Mouse (Mus musculus) heart, postnatal 0 days (tissue): ENCODE results near the gene Gm11563. TPM values are rescaled to one million over a fixed set of nuclear protein-coding genes. Genes with fewer than 3 reads are reported as not detected.
"Not testable (repeated sequence)": the region's sequence is repeated elsewhere in the genome, so short reads cannot be mapped to it uniquely, and the experiment has no call there.

Experiments
- ATAC-seq: fragments of 200-750 bp; cut with Nextera tagmentation; 2 replicates; pipeline ENCODE4 v1.8.0; 2017; ENCODE audit warnings: low read depth, moderate number of reproducible peaks, moderate library complexity; ENCODE audit not compliant: insufficient read depth
- DNase-seq: peaks from one replicate; pipeline ENCODE4 v3.0.0-alpha.2; 2016; ENCODE audit warnings: low spot score
- H3K27ac ChIP-seq: fragments of 300-500 bp; sonication (generic); 2 replicates; pipeline ENCODE4 v1.5.1; 2014; ENCODE audit warnings: low read depth, mild to moderate bottlenecking
- H3K27me3 ChIP-seq: fragments of 300-500 bp; sonication (generic); 2 replicates; pipeline ENCODE4 v1.6.1; 2014; ENCODE audit warnings: low read length, mixed read lengths; ENCODE audit not compliant: control insufficient read depth, insufficient read depth
- H3K36me3 ChIP-seq: fragments of 300-500 bp; sonication (generic); replicated peaks from 2 replicates; pipeline ENCODE4 v1.6.1; 2014; ENCODE audit warnings: low read length, mixed read lengths; ENCODE audit not compliant: control insufficient read depth, insufficient read depth
- H3K4me1 ChIP-seq: fragments of 300-500 bp; sonication (generic); 2 replicates; pipeline ENCODE4 v1.6.1; 2014; ENCODE audit warnings: antibody characterized with exemption; ENCODE audit not compliant: control insufficient read depth, insufficient read depth
- H3K4me2 ChIP-seq: fragments of 300-500 bp; sonication (generic); 2 replicates; pipeline ENCODE4 v1.6.1; 2014; ENCODE audit warnings: low read depth, mild to moderate bottlenecking, low read length, moderate library complexity
- H3K4me3 ChIP-seq: fragments of 300-500 bp; sonication (generic); 2 replicates; pipeline ENCODE4 v1.5.1; 2014; ENCODE audit warnings: low read depth, low read length
- H3K9ac ChIP-seq: fragments of 300-500 bp; sonication (generic); replicated peaks from 2 replicates; pipeline ENCODE4 v1.6.1; 2014; ENCODE audit warnings: low read depth, low read length, mixed read lengths
- H3K9me3 ChIP-seq: fragments of 300-500 bp; sonication (generic); replicated peaks from 2 replicates; pipeline ENCODE4 v1.6.1; 2016; ENCODE audit warnings: low read length; ENCODE audit not compliant: control insufficient read depth
- CTCF ChIP-seq: IDR thresholded peaks from 2 replicates; pipeline ENCODE4 v1.5.1; 2016; ENCODE audit warnings: antibody characterized with exemption, control low read depth, low read depth
- EP300 ChIP-seq: IDR thresholded peaks from 2 replicates; pipeline ENCODE4 v1.6.1; 2016; ENCODE audit warnings: antibody characterized with exemption, low read depth
- WGBS: fragments of 180-500 bp; shearing (Covaris S2); extraction: QIAGEN DNeasy Blood & Tissue Kit; methylation state at CpG from one replicate; pipeline ENCODE4 v1.1.7; 2014; 5-methylcytosine and 5-hydroxymethylcytosine counted together
- polyA plus RNA-seq: library from polyadenylated mRNA; unstranded; fragments of >200 nt; fragmentation: Nextera tagmentation; extraction: Ambion mirVana; gene quantifications from 2 replicates; pipeline ENCODE4 v1.2.1, GENCODE M21; 2015
- total RNA-seq: library from RNA; depleted of rRNA; stranded (reverse); fragments of >200 nt; gene quantifications from 2 replicates; pipeline ENCODE4 v1.2.3, GENCODE M21; 2014; ENCODE audit warnings: low replicate concordance; rRNA removed

Gm11563 gene
- total and polyA plus RNA-seq, 2 experiments from 2014 or later = not detected

GRCm38 (mm10) chr11:99620335-99620734 is 38.4 kb downstream of the Gm11563 start, which contains the start of gene Gm11562:
Gene Gm11562 (minus strand): TSS chr11:99620435.
- Histone ChIP-seq H3K27me3 (no peaks in the 10 kb centered on the region), H3K9ac (no peak within 1 kb of the TSS), H3K9me3 (no peaks in the 10 kb centered on the region), H3K4me2 (no peak within 1 kb of the TSS), H3K4me1 (no peaks in the 10 kb centered on the region), H3K27ac (no peak within 1 kb of the TSS), H3K4me3 (no peak within 1 kb of the TSS), H3K36me3 (no peaks in the 10 kb centered on the region)
- DNase-seq = no peak
- no peak for ATAC-seq
- WGBS = 83% methylated on average over 2 of the region's 2 CpGs
- TF ChIP-seq CTCF (no peak), EP300 (no peak)

DNA sequence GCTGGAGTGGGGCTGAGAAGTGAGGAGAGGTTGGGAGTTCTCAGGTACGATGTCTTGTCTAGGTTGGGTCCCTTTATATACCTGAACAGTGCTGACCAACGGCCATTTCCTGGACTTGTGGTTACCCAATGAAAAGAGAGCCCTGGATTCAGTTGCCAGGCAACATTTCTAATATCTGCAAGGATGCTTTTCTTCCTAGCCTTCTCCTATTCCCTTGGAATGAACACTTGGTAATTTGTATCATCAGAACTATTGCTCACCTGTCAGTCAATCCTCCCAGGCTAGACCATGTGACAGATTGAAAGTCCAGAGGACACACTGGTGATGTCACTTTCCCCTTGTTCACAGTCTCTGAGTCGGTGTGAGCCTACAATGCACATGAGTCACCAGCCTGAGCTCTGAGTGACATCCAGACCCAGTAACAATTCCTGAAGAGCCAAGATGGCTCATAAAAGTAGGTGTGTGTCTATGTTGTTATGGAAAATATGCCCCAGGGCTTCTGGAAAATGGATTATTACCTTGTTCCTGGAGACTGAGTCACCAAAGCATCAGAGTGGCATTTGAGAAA is 43.9 kb downstream of the Gm11563 start, which contains the start of gene Krtap2-4:
TSS of gene Krtap2-4 (minus strand) at position 51 of the 568 bp plus-strand sequence.
- DNase-seq = no peak
- Histone ChIP-seq H3K4me3 (no peak within 1 kb of the TSS), H3K9me3 (no peaks in the 10 kb centered on the region), H3K36me3 (no peaks in the 10 kb centered on the region), H3K4me1 (no peaks in the 10 kb centered on the region), H3K9ac (no peak within 1 kb of the TSS), H3K4me2 (no peak within 1 kb of the TSS), H3K27me3 (no peaks in the 10 kb centered on the region), H3K27ac (no peak within 1 kb of the TSS)
- 45% methylated on average over 3 of the region's 3 CpGs for WGBS
- TF ChIP-seq EP300 (no peak), CTCF (no peak)
- ATAC-seq = no peak

DNA sequence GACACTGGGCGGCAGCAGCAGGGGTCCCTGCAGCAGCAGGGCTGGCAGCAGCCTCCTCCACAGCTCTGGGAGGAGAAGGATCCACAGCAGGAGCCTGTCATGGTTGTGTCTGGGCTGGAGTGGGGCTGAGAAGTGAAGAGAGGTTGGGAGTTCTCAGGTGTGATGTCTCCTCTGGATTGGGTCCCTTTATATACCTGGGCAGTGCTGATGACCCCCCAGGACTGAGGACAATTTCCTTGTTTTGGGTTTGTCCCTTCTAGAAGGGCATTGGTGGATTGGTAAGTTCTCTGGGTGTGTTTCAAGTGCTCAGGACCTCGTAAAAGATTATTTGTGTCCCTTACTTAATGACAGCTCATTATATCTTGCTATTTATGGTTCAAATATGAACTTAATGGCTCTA is 48.7 kb downstream of the Gm11563 start, which contains the start of gene Gm11937:
TSS of gene Gm11937 (minus strand) at position 101 of the 400 bp plus-strand sequence.
- 51% methylated on average over 1 of the region's 2 CpGs for WGBS
- not testable (repeated sequence) for DNase-seq, H3K4me2 ChIP-seq, H3K9ac ChIP-seq, ATAC-seq, H3K36me3 ChIP-seq, H3K4me3 ChIP-seq, H3K27me3 ChIP-seq, H3K9me3 ChIP-seq, H3K4me1 ChIP-seq, H3K27ac ChIP-seq

DNA sequence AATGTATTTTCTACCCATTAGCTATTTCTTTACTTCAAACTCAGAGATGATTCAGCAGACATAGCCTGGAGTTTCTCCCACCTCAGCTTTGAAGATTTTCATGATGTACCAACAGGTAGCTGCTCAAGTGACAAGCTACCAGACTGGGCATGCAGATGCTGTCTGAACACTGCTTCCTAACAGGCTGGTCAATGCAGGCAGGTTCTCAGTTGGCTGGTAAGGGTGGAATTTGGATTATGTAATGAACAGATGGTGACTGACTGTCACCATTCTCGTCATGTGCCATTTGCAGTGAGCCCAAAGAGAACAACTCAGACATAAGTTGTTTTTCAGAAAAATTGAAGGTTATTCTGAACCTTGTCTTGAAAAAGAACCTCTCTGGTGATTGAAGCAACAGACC is 49.6 kb downstream of the Gm11563 start:
- Histone ChIP-seq H3K4me1 (no peaks in the 10 kb centered on the region), H3K27ac (no peak overlapping the region), H3K9me3 (no peaks in the 10 kb centered on the region), H3K4me3 (no peak overlapping the region), H3K4me2 (no peak overlapping the region), H3K36me3 (no peaks in the 10 kb centered on the region), H3K27me3 (no peaks in the 10 kb centered on the region), H3K9ac (no peak overlapping the region)
- 62% methylated on average over 1 of the region's 1 CpGs for WGBS
- DNase-seq (no peak), ATAC-seq (no peak)
- no peak for TF ChIP-seq EP300
- TF ChIP-seq CTCF = no peak

Other genes starting within 250 kb of the Gm11563 start
Only the 30 nearest of the 39 such genes appear.
- gene Krt23, start 165.8 kb downstream of the Gm11563 start, total RNA-seq = not detected in 2 replicates
- 0.07 and 0.12 TPM in 2 replicates for gene Krt23, start 165.8 kb downstream of the Gm11563 start, polyA plus RNA-seq
- gene Krt39, start 137.6 kb downstream of the Gm11563 start, total RNA-seq = not detected in 2 replicates
- not detected in 2 replicates for gene Krt39, start 137.6 kb downstream of the Gm11563 start, polyA plus RNA-seq
- not detected in 2 replicates for gene Krt40, start 115.8 kb downstream of the Gm11563 start, total RNA-seq
- not detected in 2 replicates for gene Krt40, start 115.8 kb downstream of the Gm11563 start, polyA plus RNA-seq
- not detected in 2 replicates for gene Krtap3-3, start 108.1 kb downstream of the Gm11563 start, total RNA-seq
- gene Krtap3-3, start 108.1 kb downstream of the Gm11563 start, polyA plus RNA-seq = not detected in 2 replicates
- gene Krtap3-2, start 102.1 kb downstream of the Gm11563 start, total RNA-seq = not detected in 2 replicates
- not detected in 2 replicates for gene Krtap3-2, start 102.1 kb downstream of the Gm11563 start, polyA plus RNA-seq
- gene Gm11939, start 99.5 kb downstream of the Gm11563 start, total RNA-seq = not detected in 2 replicates
- not detected in 2 replicates for gene Gm11939, start 99.5 kb downstream of the Gm11563 start, polyA plus RNA-seq
- gene Krtap3-1, start 92.3 kb downstream of the Gm11563 start, total RNA-seq = not detected in 2 replicates
- gene Krtap3-1, start 92.3 kb downstream of the Gm11563 start, polyA plus RNA-seq = not detected in 2 replicates
- not detected in 2 replicates for gene Krtap1-5, start 77.9 kb downstream of the Gm11563 start, total RNA-seq
- not detected in 2 replicates for gene Krtap1-5, start 77.9 kb downstream of the Gm11563 start, polyA plus RNA-seq
- not detected in 2 replicates for gene Krtap1-4, start 75.3 kb downstream of the Gm11563 start, total RNA-seq
- gene Krtap1-4, start 75.3 kb downstream of the Gm11563 start, polyA plus RNA-seq = not detected in 2 replicates
- gene Krtap1-3, start 67.6 kb downstream of the Gm11563 start, total RNA-seq = not detected in 2 replicates
- not detected in 2 replicates for gene Krtap1-3, start 67.6 kb downstream of the Gm11563 start, polyA plus RNA-seq
- not detected in 2 replicates for gene Krtap9-3, start 60.9 kb downstream of the Gm11563 start, total RNA-seq
- not detected in 2 replicates for gene Krtap9-3, start 60.9 kb downstream of the Gm11563 start, polyA plus RNA-seq
- gene Gm11938, start 55.7 kb downstream of the Gm11563 start, total RNA-seq = not detected in 2 replicates
- not detected in 2 replicates for gene Gm11938, start 55.7 kb downstream of the Gm11563 start, polyA plus RNA-seq
- gene Gm11937, start 48.8 kb downstream of the Gm11563 start, total RNA-seq = not detected in 2 replicates
- not detected in 2 replicates for gene Gm11937, start 48.8 kb downstream of the Gm11563 start, polyA plus RNA-seq
- gene Krtap2-4, start 44.1 kb downstream of the Gm11563 start, total RNA-seq = not detected in 2 replicates
- gene Krtap2-4, start 44.1 kb downstream of the Gm11563 start, polyA plus RNA-seq = not detected in 2 replicates
- gene Gm11562, start 38.5 kb downstream of the Gm11563 start, total RNA-seq = not detected in 2 replicates
- not detected in 2 replicates for gene Gm11562, start 38.5 kb downstream of the Gm11563 start, polyA plus RNA-seq
- not detected in 2 replicates for gene Krtap4-1, start 30.7 kb downstream of the Gm11563 start, total RNA-seq
- not detected in 2 replicates for gene Krtap4-1, start 30.7 kb downstream of the Gm11563 start, polyA plus RNA-seq
- gene Krtap4-2, start 23.9 kb downstream of the Gm11563 start, total RNA-seq = not detected in 2 replicates
- gene Krtap4-2, start 23.9 kb downstream of the Gm11563 start, polyA plus RNA-seq = not detected in 2 replicates
- gene Krtap4-7, start 14.9 kb downstream of the Gm11563 start, total RNA-seq = not detected in 2 replicates
- not detected in 2 replicates for gene Krtap4-7, start 14.9 kb downstream of the Gm11563 start, polyA plus RNA-seq
- not detected in 2 replicates for gene Gm11555, start 8.7 kb downstream of the Gm11563 start, total RNA-seq
- gene Gm11555, start 8.7 kb downstream of the Gm11563 start, polyA plus RNA-seq = not detected in 2 replicates
- gene Krtap4-6, start 7.0 kb upstream of the Gm11563 start, total RNA-seq = not detected in 2 replicates
- gene Krtap4-6, start 7.0 kb upstream of the Gm11563 start, polyA plus RNA-seq = not detected in 2 replicates
- not detected in 2 replicates for gene Gm14190, start 31.8 kb upstream of the Gm11563 start, total RNA-seq
- not detected in 2 replicates for gene Gm14190, start 31.8 kb upstream of the Gm11563 start, polyA plus RNA-seq
- not detected in 2 replicates for gene Gm14180, start 75.3 kb upstream of the Gm11563 start, total RNA-seq
- gene Gm14180, start 75.3 kb upstream of the Gm11563 start, polyA plus RNA-seq = not detected in 2 replicates
- not detected in 2 replicates for gene Gm11595, start 114.0 kb upstream of the Gm11563 start, total RNA-seq
- not detected in 2 replicates for gene Gm11595, start 114.0 kb upstream of the Gm11563 start, polyA plus RNA-seq
- gene Krtap4-8, start 121.7 kb upstream of the Gm11563 start, total RNA-seq = not detected in 2 replicates
- not detected in 2 replicates for gene Krtap4-8, start 121.7 kb upstream of the Gm11563 start, polyA plus RNA-seq
- not detected in 2 replicates for gene Krtap4-9, start 126.2 kb upstream of the Gm11563 start, total RNA-seq
- gene Krtap4-9, start 126.2 kb upstream of the Gm11563 start, polyA plus RNA-seq = not detected in 2 replicates
- gene Gm11596, start 134.5 kb upstream of the Gm11563 start, total RNA-seq = not detected in 2 replicates
- not detected in 2 replicates for gene Gm11596, start 134.5 kb upstream of the Gm11563 start, polyA plus RNA-seq
- not detected in 2 replicates for gene Gm11569, start 140.0 kb upstream of the Gm11563 start, total RNA-seq
- not detected in 2 replicates for gene Gm11569, start 140.0 kb upstream of the Gm11563 start, polyA plus RNA-seq
- not detected in 2 replicates for gene Gm11554, start 145.5 kb upstream of the Gm11563 start, total RNA-seq
- gene Gm11554, start 145.5 kb upstream of the Gm11563 start, polyA plus RNA-seq = not detected in 2 replicates
- gene Krtap4-13, start 150.9 kb upstream of the Gm11563 start, total RNA-seq = not detected in 2 replicates
- gene Krtap4-13, start 150.9 kb upstream of the Gm11563 start, polyA plus RNA-seq = not detected in 2 replicates
- gene Gm11564, start 156.7 kb upstream of the Gm11563 start, total RNA-seq = not detected in 2 replicates
- not detected in 2 replicates for gene Gm11564, start 156.7 kb upstream of the Gm11563 start, polyA plus RNA-seq